Mouse (Mus musculus) naive thymus-derived CD4-positive, alpha-beta T cell, adult 2 months (primary cell): ENCODE results near the gene Sh3glb2.

Experiments used
- DNase-seq: peaks from one replicate; pipeline ENCODE4 v3.0.0-alpha.2; 2011; ENCODE audit warnings: low read depth

The Sh3glb2 gene

GRCm38 (mm10) chr2:30342061-30342460, 17.1 kb downstream of the Sh3glb2 start:
- no peak for DNase-seq

GRCm38 (mm10) chr2:30337179-30337578, 22.0 kb downstream of the Sh3glb2 start:
- DNase-seq: no peak

DNA sequence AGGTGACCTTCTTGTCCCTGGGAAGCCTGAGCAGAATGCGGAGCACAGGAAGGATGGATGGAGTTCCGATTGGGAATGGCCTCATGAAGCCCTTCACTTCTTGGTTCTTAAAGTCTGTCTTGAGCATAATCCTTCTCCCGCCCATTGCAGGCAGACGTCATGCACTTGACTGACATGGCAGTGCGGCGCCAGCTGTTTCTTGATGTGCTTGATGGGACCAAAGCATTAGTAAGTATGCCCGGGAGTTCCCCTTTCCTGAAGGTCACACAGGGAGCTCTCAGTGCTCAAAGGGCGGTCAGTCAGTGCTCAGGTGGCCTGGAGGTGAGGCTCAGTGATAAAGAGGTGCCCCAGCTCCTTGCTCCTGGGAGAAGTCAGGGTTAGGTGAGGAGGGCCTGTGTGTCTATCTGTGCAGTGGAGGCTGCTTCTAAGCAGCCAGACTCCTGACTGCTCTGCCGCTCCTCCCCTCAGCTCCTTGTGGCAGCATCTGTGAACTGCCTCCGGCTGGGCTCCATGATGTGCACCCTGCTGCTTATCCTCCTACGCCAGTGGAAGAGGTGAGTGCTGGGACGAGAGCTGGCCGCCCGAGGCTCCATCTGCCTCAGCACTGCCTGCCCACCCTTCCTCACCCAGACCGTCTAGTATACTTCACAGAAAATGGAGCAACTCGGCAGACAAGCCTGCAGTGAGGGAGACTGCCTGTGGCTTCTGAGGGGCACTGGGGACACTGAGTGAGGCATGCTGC, 22.8 kb downstream of the Sh3glb2 start:
- no peak for DNase-seq

GRCm38 (mm10) chr2:30335324-30335723, 23.8 kb downstream of the Sh3glb2 start:
- no peak for DNase-seq

GRCm38 (mm10) chr2:30328791-30329190, 30.3 kb downstream of the Sh3glb2 start:
- DNase-seq: no peak

GRCm38 (mm10) chr2:30327276-30327675, 31.9 kb downstream of the Sh3glb2 start:
- no peak for DNase-seq

DNA sequence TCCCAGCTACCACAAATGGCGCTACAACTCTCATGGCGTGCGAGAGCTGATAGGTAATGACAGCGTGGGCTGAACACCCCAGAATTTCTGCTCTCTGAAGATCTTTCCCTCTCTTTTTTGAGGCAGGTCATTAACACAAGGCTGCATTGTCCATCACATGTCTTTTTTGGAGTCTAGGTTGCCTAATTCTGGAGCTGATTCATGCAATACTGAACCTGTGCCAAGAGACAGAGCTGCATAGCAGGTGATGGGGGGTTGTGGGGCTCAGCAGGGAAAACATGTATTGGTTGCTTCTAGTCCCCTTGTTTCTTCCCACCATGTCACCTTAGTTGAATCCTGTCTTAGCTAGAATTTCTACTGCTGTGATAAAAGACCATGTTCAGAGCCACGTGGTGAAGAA, 33.8 kb downstream of the Sh3glb2 start:
- no peak for DNase-seq

- DNase-seq: no peak
Measured at GRCm38 (mm10) chr2:30323111-30323510, 36.0 kb downstream of the Sh3glb2 start.

DNA sequence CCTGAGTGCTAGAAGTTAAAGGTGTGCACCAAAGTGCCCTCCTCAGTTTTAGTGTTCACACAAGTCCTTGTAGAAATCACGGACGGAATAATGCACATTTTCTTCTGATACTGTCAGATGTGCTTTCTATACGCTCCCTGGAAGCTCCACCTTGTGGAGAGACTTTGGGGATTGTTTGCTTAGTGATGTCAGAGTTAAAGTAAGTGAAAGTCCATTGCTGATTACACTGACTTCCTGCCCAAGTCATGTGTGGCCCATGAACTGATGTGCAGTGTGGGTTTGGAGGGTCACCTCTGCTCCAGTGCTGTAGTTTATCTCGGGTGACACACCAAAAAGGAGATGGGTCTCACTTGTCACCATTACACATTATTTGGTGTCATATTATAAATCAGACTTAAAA, 39.9 kb downstream of the Sh3glb2 start:
- no peak for DNase-seq

DNA sequence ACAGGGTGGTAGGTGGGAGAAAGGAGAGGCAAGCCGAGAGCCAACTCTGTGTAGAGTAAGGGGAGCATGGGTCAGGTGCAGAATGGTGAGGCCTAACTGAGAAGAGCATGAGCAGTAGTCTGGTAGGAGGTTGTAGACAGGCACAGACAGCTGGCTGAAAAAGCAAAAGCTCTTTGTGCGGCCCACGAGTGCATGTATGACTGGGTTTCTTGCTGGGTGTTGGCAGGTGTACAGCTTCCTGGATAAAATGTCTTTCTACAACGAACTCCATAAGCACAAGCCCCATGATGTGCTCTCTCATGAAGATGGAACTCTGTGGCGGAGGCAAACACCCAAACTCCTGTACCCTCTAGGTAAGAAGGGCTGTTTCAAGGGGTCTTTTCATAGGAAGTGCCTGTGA, 42.2 kb downstream of the Sh3glb2 start:
- no peak for DNase-seq

- no peak for DNase-seq
Measured at GRCm38 (mm10) chr2:30316136-30316535, 43.0 kb downstream of the Sh3glb2 start.

GRCm38 (mm10) chr2:30311481-30311880, 47.7 kb downstream of the Sh3glb2 start:
- no peak for DNase-seq

DNA sequence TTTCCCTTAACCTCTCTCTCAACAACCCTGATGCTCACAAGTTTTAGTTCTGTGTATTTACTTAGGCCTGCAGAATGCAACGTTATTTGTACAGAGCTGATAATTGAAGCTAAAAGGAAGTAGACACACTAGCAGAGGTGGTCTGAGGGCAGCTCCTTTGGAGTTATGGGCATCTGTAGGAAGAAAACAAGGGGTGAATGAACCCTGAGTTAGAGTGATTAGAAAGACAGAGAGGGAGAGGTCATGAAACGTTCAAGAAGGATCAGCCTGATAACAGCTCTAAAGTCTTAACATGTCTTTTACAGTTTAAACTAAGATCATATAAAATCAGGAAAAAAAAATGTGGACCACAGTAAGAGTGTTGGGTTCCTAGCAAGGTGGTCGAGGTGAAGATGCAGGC, 49.8 kb downstream of the Sh3glb2 start:
- no peak for DNase-seq

- DNase-seq: no peak
Measured at GRCm38 (mm10) chr2:30306087-30306486, 53.0 kb downstream of the Sh3glb2 start.

DNA sequence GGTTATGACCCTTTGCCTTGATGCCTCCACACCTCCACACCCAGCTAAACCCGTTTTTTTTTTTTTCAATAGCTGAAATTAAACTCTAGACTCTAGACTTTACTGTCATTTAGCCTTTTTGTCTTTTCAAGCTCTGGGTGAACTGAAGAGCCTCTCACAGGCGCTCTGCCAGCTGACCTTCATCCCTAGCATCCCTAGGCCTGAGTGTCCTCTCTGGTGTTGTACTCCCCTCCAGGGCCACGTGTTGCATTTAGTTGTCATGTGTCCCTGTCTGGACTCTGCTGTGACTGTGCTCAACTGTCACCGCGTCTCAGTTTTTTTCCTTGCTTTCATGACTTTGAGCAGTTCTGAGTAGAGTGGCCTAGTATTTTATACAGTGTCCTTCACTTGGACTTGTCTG, 59.2 kb downstream of the Sh3glb2 start:
- no peak for DNase-seq

DNA sequence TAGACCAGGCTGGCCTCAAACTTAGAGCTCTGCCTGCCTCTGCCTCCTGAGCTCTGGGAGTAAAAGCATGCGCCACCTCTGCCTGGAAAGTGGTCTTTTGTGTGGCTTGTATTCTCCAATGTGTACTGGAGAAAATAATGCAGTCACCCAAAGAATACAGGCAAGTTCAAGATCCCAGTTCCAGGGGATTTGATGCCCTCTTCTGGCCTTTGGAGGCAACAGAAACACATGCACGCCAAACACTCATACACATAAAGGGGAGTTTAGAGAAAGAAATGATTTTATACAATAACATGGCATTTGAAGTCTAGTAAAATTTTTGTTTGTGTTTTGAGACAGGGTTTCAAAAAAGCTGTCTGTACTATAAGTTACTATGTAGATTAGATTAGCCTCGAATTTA, 59.6 kb downstream of the Sh3glb2 start:
- DNase-seq: peak; percentile 30
